Comparison of ENCODE assay signal across 24 mouse cellular contexts in genomic region chr1:171996701-171997100, GRCm38 (mm10). TPM values are rescaled to one million over a fixed set of nuclear protein-coding genes. Genes with fewer than 3 reads are reported as not detected.
DNase-seq lines count a peak whose midpoint lies in the region; ATAC-seq and TF ChIP-seq lines count a peak whose summit lies in the region.
"Had no signal": no experiment of that assay in that cellular context is flagged by ENCODE, and none has a peak within 500 bp of the region (broad histone marks: within the 10 kb centered on the region; RNA-seq: fewer than 3 reads in every experiment).

No protein-coding gene starts in this region.

- no peak for TF ChIP-seq CTCF in heart, adult 2 months (IDR thresholded peaks at IDR 0.05)

- TF ChIP-seq EP300 in heart, adult 2 months (IDR thresholded peaks at IDR 0.05; ENCODE audit: insufficient read depth, low read depth, low read length) = no peak

- H3ac ChIP-seq in myocyte (ENCODE audit: control insufficient read depth, insufficient read length) = no peak overlapping the region

- TF ChIP-seq POLR2A in heart, adult 2 months (IDR thresholded peaks at IDR 0.05; ENCODE audit: insufficient read depth, low read depth, low read length) = no peak
- TF ChIP-seq POLR2A in myocyte (IDR thresholded peaks at IDR 0.05; ENCODE audit: insufficient read length, low read depth) = no peak

- intact Hi-C loops in heart, adult 2 months (cut with DNase I) = no loop called here
- intact Hi-C loops in left cerebral cortex, postnatal 14 days (cut with DNase I) = no loop called here

- H3K9me3 ChIP-seq in heart, embryonic 10.5 days = no peaks in the 10 kb centered on the region
- no peaks in the 10 kb centered on the region for H3K9me3 ChIP-seq in heart, embryonic 15.5 days (replicated peaks)
- no peaks in the 10 kb centered on the region for H3K9me3 ChIP-seq in midbrain, embryonic 11.5 days (ENCODE audit: control insufficient read depth, low read length)
- no peaks in the 10 kb centered on the region for H3K9me3 ChIP-seq in midbrain, embryonic 13.5 days
- H3K9me3 ChIP-seq: embryonic facial prominence, embryonic 13.5 days; embryonic facial prominence, embryonic 15.5 days; forebrain, embryonic 10.5 days; forebrain, embryonic 12.5 days had no signal

- H3K27me3 ChIP-seq in heart, embryonic 10.5 days (ENCODE audit: insufficient read depth, poor library complexity, severe bottlenecking) = no peaks in the 10 kb centered on the region
- no peaks in the 10 kb centered on the region for H3K27me3 ChIP-seq in heart, adult 2 months (ENCODE audit: control insufficient read depth, insufficient read depth, low read length)
- H3K27me3 ChIP-seq in heart, embryonic 15.5 days = no peaks in the 10 kb centered on the region
- no peaks in the 10 kb centered on the region for H3K27me3 ChIP-seq in midbrain, embryonic 11.5 days (ENCODE audit: control insufficient read depth, insufficient read depth, low read length)
- H3K27me3 ChIP-seq in midbrain, embryonic 13.5 days = no peaks in the 10 kb centered on the region
- H3K27me3 ChIP-seq in myocyte (ENCODE audit: control insufficient read depth, insufficient read depth, insufficient read length) = no peaks in the 10 kb centered on the region
- H3K27me3 ChIP-seq: embryonic facial prominence, embryonic 13.5 days; embryonic facial prominence, embryonic 15.5 days; forebrain, embryonic 12.5 days had no signal

- no peak for ATAC-seq in heart, embryonic 15.5 days (replicated peaks; ENCODE audit: insufficient number of reproducible peaks, insufficient read depth, low FRiP score, low read depth)
- ATAC-seq in midbrain, embryonic 11.5 days (ENCODE audit: low FRiP score) = no peak
- no peak for ATAC-seq in midbrain, embryonic 13.5 days
- ATAC-seq: forebrain, embryonic 14.5 days had no signal

- H3K27ac ChIP-seq in heart, embryonic 10.5 days = peak overlapping the region; percentile 43; the same call in 1 of the 2 replicates
- H3K27ac ChIP-seq in heart, adult 2 months = no peak overlapping the region
- H3K27ac ChIP-seq in heart, embryonic 15.5 days = 0 out of 2 replicates have a peak overlapping the region, but pooled peaks have one; percentile 36
- H3K27ac ChIP-seq in midbrain, embryonic 11.5 days (ENCODE audit: low read depth, low read length) = no peak overlapping the region
- H3K27ac ChIP-seq in midbrain, embryonic 13.5 days = no peak overlapping the region
- H3K27ac ChIP-seq: embryonic facial prominence, embryonic 13.5 days; embryonic facial prominence, embryonic 15.5 days; forebrain, embryonic 10.5 days; forebrain, embryonic 12.5 days had no signal

- no peaks in the 10 kb centered on the region for H3K79me2 ChIP-seq in heart, adult 2 months (replicated peaks; ENCODE audit: control insufficient read depth, insufficient read depth, low read length)
- no peaks in the 10 kb centered on the region for H3K79me2 ChIP-seq in myocyte (ENCODE audit: control insufficient read depth, insufficient read depth)

- 56% methylated on average over 7 of the region's 7 CpGs for WGBS in heart, embryonic 10.5 days
- 66% methylated on average over 7 of the region's 7 CpGs for WGBS in heart, adult 2 months
- WGBS in heart, embryonic 15.5 days = 51% methylated on average over 7 of the region's 7 CpGs
- 82% methylated on average over 7 of the region's 7 CpGs for WGBS in midbrain, embryonic 11.5 days
- 78% methylated on average over 7 of the region's 7 CpGs for WGBS in midbrain, embryonic 13.5 days

- H3K9ac ChIP-seq in heart, adult 2 months (ENCODE audit: low read depth, low read length) = no peak overlapping the region
- H3K9ac ChIP-seq in heart, embryonic 15.5 days = no peak overlapping the region
- H3K9ac ChIP-seq in midbrain, embryonic 11.5 days (ENCODE audit: low read length) = no peak overlapping the region
- no peak overlapping the region for H3K9ac ChIP-seq in midbrain, embryonic 13.5 days (replicated peaks)
- H3K9ac ChIP-seq: embryonic facial prominence, embryonic 13.5 days; embryonic facial prominence, embryonic 15.5 days; forebrain, embryonic 12.5 days had no signal

- peaks cover 16% of the 10 kb centered on the region for H3K4me1 ChIP-seq in heart, embryonic 10.5 days
- no peaks in the 10 kb centered on the region for H3K4me1 ChIP-seq in heart, adult 2 months (ENCODE audit: control insufficient read depth, insufficient read depth, low read length)
- peaks cover 17% of the 10 kb centered on the region for H3K4me1 ChIP-seq in heart, embryonic 15.5 days (replicated peaks)
- no peaks in the 10 kb centered on the region for H3K4me1 ChIP-seq in midbrain, embryonic 11.5 days (ENCODE audit: control insufficient read depth, insufficient read depth, low read length)
- H3K4me1 ChIP-seq in midbrain, embryonic 13.5 days (replicated peaks) = peaks cover 6% of the 10 kb centered on the region
- H3K4me1 ChIP-seq: embryonic facial prominence, embryonic 13.5 days; embryonic facial prominence, embryonic 15.5 days had no signal

- H3K4me3 ChIP-seq in heart, embryonic 10.5 days = no peak overlapping the region
- no peak overlapping the region for H3K4me3 ChIP-seq in heart, adult 2 months
- no peak overlapping the region for H3K4me3 ChIP-seq in heart, embryonic 15.5 days
- no peak overlapping the region for H3K4me3 ChIP-seq in midbrain, embryonic 11.5 days (ENCODE audit: low read depth, low read length)
- H3K4me3 ChIP-seq in midbrain, embryonic 13.5 days (replicated peaks) = no peak overlapping the region
- no peak overlapping the region for H3K4me3 ChIP-seq in myocyte
- H3K4me3 ChIP-seq: embryonic facial prominence, embryonic 13.5 days; embryonic facial prominence, embryonic 15.5 days; erythroblast, embryonic 14.5 days; forebrain, embryonic 10.5 days; forebrain, embryonic 12.5 days had no signal

- H3K36me3 ChIP-seq in heart, embryonic 10.5 days = peaks cover 2% of the 10 kb centered on the region; the same call in 1 of the 2 replicates
- no peaks in the 10 kb centered on the region for H3K36me3 ChIP-seq in heart, adult 2 months (ENCODE audit: control insufficient read depth, insufficient read depth, low read length)
- no peaks in the 10 kb centered on the region for H3K36me3 ChIP-seq in heart, embryonic 15.5 days
- H3K36me3 ChIP-seq in midbrain, embryonic 11.5 days (ENCODE audit: control insufficient read depth, insufficient read depth, low read length) = no peaks in the 10 kb centered on the region; the same call in 1 of the 2 replicates
- peaks cover 14% of the 10 kb centered on the region for H3K36me3 ChIP-seq in midbrain, embryonic 13.5 days
- H3K36me3 ChIP-seq in myocyte (ENCODE audit: control insufficient read depth, insufficient read depth) = no peaks in the 10 kb centered on the region
- H3K36me3 ChIP-seq: embryonic facial prominence, embryonic 15.5 days had no signal

- H3K4me2 ChIP-seq in heart, embryonic 15.5 days = no peak overlapping the region
- H3K4me2 ChIP-seq in midbrain, embryonic 11.5 days = no peak overlapping the region
- no peak overlapping the region for H3K4me2 ChIP-seq in midbrain, embryonic 13.5 days (replicated peaks)
- H3K4me2 ChIP-seq in myocyte (ENCODE audit: low read depth) = peak overlapping the region; percentile 12
- H3K4me2 ChIP-seq: embryonic facial prominence, embryonic 13.5 days; embryonic facial prominence, embryonic 15.5 days; forebrain, embryonic 12.5 days had no signal

- peak; percentile 70 for DNase-seq in heart, embryonic 10.5 days (ENCODE audit: low spot score)
- DNase-seq in heart, adult 2 months = no peak
- DNase-seq in heart, adult 18-20 months = no peak
- DNase-seq in midbrain, embryonic 11.5 days (ENCODE audit: low spot score, missing footprints) = peak; percentile 77
- no peak for DNase-seq in left cerebral cortex, postnatal 14 days (ENCODE audit: low spot score in 2 of 2)
- DNase-seq: adrenal gland, adult 2 months; adrenal gland, postnatal 10 days; adrenal gland, postnatal 25 days; cerebellum, adult 11 months; cerebellum, adult 18-20 months; cerebellum, adult 8-10 months; cerebellum, adult 9-11 months; cerebellum, postnatal 14 days; cerebellum, postnatal 36 days; embryo, embryonic 11 days had no signal

TF ChIP-seq in myocyte, 11 proteins besides CTCF, POLR2A, EP300 and RAD21:
- TF ChIP-seq REST (IDR thresholded peaks at IDR 0.05; ENCODE audit: insufficient read depth, insufficient read length) (no peak), E2F4 (IDR thresholded peaks at IDR 0.05; ENCODE audit: insufficient read depth) (no peak), CEBPB (IDR thresholded peaks at IDR 0.05; ENCODE audit: insufficient read depth, poor library complexity, severe bottlenecking) (no peak), SRF (IDR thresholded peaks at IDR 0.05; ENCODE audit: control insufficient read depth, insufficient read length, low read depth) (no peak), MYOG (IDR thresholded peaks at IDR 0.05; ENCODE audit: control insufficient read depth in 1 of 3, insufficient read depth in 1 of 3, insufficient read length in 2 of 3, low read depth in 2 of 3) (no peak), TCF12 (IDR thresholded peaks at IDR 0.05; ENCODE audit: insufficient read depth, poor library complexity, severe bottlenecking) (no peak), POLR2AphosphoS2 (IDR thresholded peaks at IDR 0.05; ENCODE audit: insufficient read length, low read depth) (no peak), TCF3 (IDR thresholded peaks at IDR 0.05; ENCODE audit: insufficient read length, low read depth) (no peak), MYOD1 (IDR thresholded peaks at IDR 0.05; ENCODE audit: control insufficient read depth in 1 of 3, insufficient read length in 2 of 3, low read depth in 2 of 3) (no peak), MAX (IDR thresholded peaks at IDR 0.05; ENCODE audit: low read depth) (no peak), USF1 (IDR thresholded peaks at IDR 0.05; ENCODE audit: low read depth) (no peak)

RNA-seq across cellular contexts. Expression of gene Vangl2, which starts 31.5 kb away (rescaled TPM):
- polyA plus RNA-seq in heart, embryonic 10.5 days (2016; fragmentation: Nextera tagmentation; extraction: Ambion mirVana) = 12.8 and 16.0 TPM in 2 replicates
- 1 to 10 TPM; 1.3 TPM for total RNA-seq in heart, adult 2 months (2021)
- 1.3 and 1.9 TPM in 2 replicates for polyA plus RNA-seq in heart, adult 2 months (2012; rRNA removed)
- 6.7 and 8.5 TPM in 2 replicates for polyA plus RNA-seq in heart, embryonic 15.5 days (2015; fragmentation: Nextera tagmentation; extraction: Ambion mirVana)
- total RNA-seq in heart, adult 18-20 months (2021) = under 1 TPM; 0.77 to 0.95 TPM
- polyA plus RNA-seq in midbrain, embryonic 11.5 days (2014; fragmentation: Nextera tagmentation; extraction: Ambion mirVana) = 49.3 and 52.9 TPM in 2 replicates
- 57.1 and 60.0 TPM in 2 replicates for polyA plus RNA-seq in midbrain, embryonic 13.5 days (2015; fragmentation: Nextera tagmentation; extraction: Ambion mirVana)
- 6.9 TPM for polyA plus RNA-seq in myocyte (2012; fragmentation: generic; extraction: Trizol)
- total RNA-seq in left cerebral cortex, postnatal 14 days (2021) = 10 to 100 TPM; 17.4 to 21.5 TPM

Comparison
In these comparisons a context has a peak if more than half of its experiments do, and no peak if none do; other contexts are left out.
1. DNase-seq: peak in heart, embryonic 10.5 days (single experiment) and midbrain, embryonic 11.5 days (single experiment); none in heart, adult 2 months (0 of 2), heart, adult 18-20 months (0 of 2) and left cerebral cortex, postnatal 14 days (0 of 2).
2. H3K27ac ChIP-seq: peak in heart, embryonic 10.5 days (single experiment) and heart, embryonic 15.5 days (single experiment); none in heart, adult 2 months (single experiment), midbrain, embryonic 11.5 days (single experiment) and midbrain, embryonic 13.5 days (single experiment).